Mouse (Mus musculus): ENCODE results near the gene Cdk6. TPM values are rescaled to one million over a fixed set of nuclear protein-coding genes. Genes with fewer than 3 reads are reported as not detected.

Gene Cdk6
- total and polyA plus RNA-seq, 3 experiments: 79.0 to 318 (median 197) TPM

- TF ChIP-seq RCOR1 (IDR thresholded peaks at IDR 0.05; ENCODE audit: low read depth, low read length): no peak
- TF ChIP-seq RAD21 (IDR thresholded peaks at IDR 0.05; ENCODE audit: low read depth, low read length): no peak
- no peak for TF ChIP-seq CHD2 (IDR thresholded peaks at IDR 0.05; ENCODE audit: low read length)
- no peak for TF ChIP-seq ZKSCAN1 (IDR thresholded peaks at IDR 0.05; ENCODE audit: low read depth, low read length)
- TF ChIP-seq MAZ (IDR thresholded peaks at IDR 0.05; ENCODE audit: low read depth, low read length): peak; percentile 77; the same call in 1 of the 2 replicates
Measured at GRCm38 (mm10) chr5:3341111-3341911, at the start of gene Cdk6 (continued).

- H3K27ac ChIP-seq (ENCODE audit: control insufficient read depth, low read depth, low read length): no peak overlapping the region
- DNase-seq (ENCODE audit: low read depth, low spot score): no peak
Measured at GRCm38 (mm10) chr5:3293666-3294065, 47.6 kb upstream of the Cdk6 start.

GRCm38 (mm10) chr5:3300801-3301457 is 40.4 kb upstream of the Cdk6 start:
- Histone ChIP-seq H3K36me3 (ENCODE audit: control insufficient read depth in 1 of 2, insufficient read depth in 2 of 2, low read length in 2 of 2) (peaks cover 0 to 8% of the 10 kb centered on the region in 2 experiments; a peak in 2 of 4 replicates), H3K27ac (ENCODE audit: control insufficient read depth, low read depth, low read length) (peak overlapping the region; percentile 33), H3K79me2 (ENCODE audit: control insufficient read depth, insufficient read depth, low read length, poor library complexity) (no peaks in the 10 kb centered on the region), H3K9ac (ENCODE audit: control insufficient read depth, low read depth, low read length, poor library complexity, severe bottlenecking) (no peak overlapping the region), H3K27me3 (ENCODE audit: control insufficient read depth in 1 of 2, insufficient read depth in 2 of 2, low read length in 2 of 2) (no peaks in the 10 kb centered on the region), H3K4me1 (ENCODE audit: control insufficient read depth in 1 of 2, insufficient read depth in 2 of 2, low read length in 2 of 2) (peaks cover 6 to 11% of the 10 kb centered on the region in 2 experiments), H3K9me3 (replicated peaks; ENCODE audit: insufficient read depth, low read length) (no peaks in the 10 kb centered on the region), H3K4me3 (ENCODE audit: control insufficient read depth in 1 of 2, insufficient read depth in 1 of 2, low read depth in 2 of 2, low read length in 2 of 2) (no peak overlapping the region)
- TF ChIP-seq NELFE (IDR thresholded peaks at IDR 0.05; ENCODE audit: low read depth, low read length): no peak
- peak; percentile 67 for TF ChIP-seq MAX (IDR thresholded peaks at IDR 0.05; ENCODE audit: low read length)
- no peak for TF ChIP-seq CHD1 (IDR thresholded peaks at IDR 0.05; ENCODE audit: low read depth, low read length)
- TF ChIP-seq ETS1 (IDR thresholded peaks at IDR 0.05; ENCODE audit: low read depth, low read length): peak; percentile 69
- no peak for TF ChIP-seq USF1 (IDR thresholded peaks at IDR 0.05; ENCODE audit: low read depth, low read length)
- TF ChIP-seq POLR2AphosphoS5 (IDR thresholded peaks at IDR 0.05; ENCODE audit: borderline replicate concordance, low read depth, low read length): no peak
- TF ChIP-seq MYB (IDR thresholded peaks at IDR 0.05; ENCODE audit: low read depth, low read length): no peak
- TF ChIP-seq EP300 (IDR thresholded peaks at IDR 0.05; ENCODE audit: low read depth in 1 of 2, low read length in 2 of 2): peak; percentile 29 to 59; a peak in 2 of 4 replicates
- TF ChIP-seq MYC (IDR thresholded peaks at IDR 0.05; ENCODE audit: low read depth, low read length): peak; percentile 73
- peak; percentile 45; the same call in 1 of the 2 replicates for TF ChIP-seq JUND (IDR thresholded peaks at IDR 0.05; ENCODE audit: low read depth, low read length)
- 0 out of 4 replicates have a peak, but pooled peaks of 1 of the 2 experiments have one; percentile 29 for TF ChIP-seq POLR2A (IDR thresholded peaks at IDR 0.05; ENCODE audit: control insufficient read depth in 1 of 2, insufficient read depth in 1 of 2, low read depth in 1 of 2, low read length in 2 of 2, poor library complexity in 1 of 2)
- TF ChIP-seq TBP (IDR thresholded peaks at IDR 0.05; ENCODE audit: low read depth, low read length): 0 out of 2 replicates have a peak, but pooled peaks have one; percentile 29
- DNase-seq (ENCODE audit: low read depth, low spot score): peak; percentile 82

More at GRCm38 (mm10) chr5:3293666-3294065, 47.6 kb upstream of the Cdk6 start:
- no peak for TF ChIP-seq POLR2AphosphoS5 (IDR thresholded peaks at IDR 0.05; ENCODE audit: borderline replicate concordance, low read depth, low read length)
- TF ChIP-seq TCF12 (IDR thresholded peaks at IDR 0.05; ENCODE audit: low read depth, low read length): no peak
- TF ChIP-seq NELFE (IDR thresholded peaks at IDR 0.05; ENCODE audit: low read depth, low read length): no peak
- TF ChIP-seq ELF1 (IDR thresholded peaks at IDR 0.05; ENCODE audit: low read depth, low read length): no peak
- no peak for TF ChIP-seq POLR2A (IDR thresholded peaks at IDR 0.05; ENCODE audit: control insufficient read depth in 1 of 2, insufficient read depth in 1 of 2, low read depth in 1 of 2, low read length in 2 of 2, poor library complexity in 1 of 2)
- H3K79me2 ChIP-seq (ENCODE audit: control insufficient read depth, insufficient read depth, low read length, poor library complexity): no peaks in the 10 kb centered on the region
- H3K9me3 ChIP-seq (replicated peaks; ENCODE audit: insufficient read depth, low read length): no peaks in the 10 kb centered on the region
- no peaks in the 10 kb centered on the region for H3K4me1 ChIP-seq (ENCODE audit: control insufficient read depth in 1 of 2, insufficient read depth in 2 of 2, low read length in 2 of 2)
- no peak overlapping the region for H3K4me3 ChIP-seq (ENCODE audit: control insufficient read depth in 1 of 2, insufficient read depth in 1 of 2, low read depth in 2 of 2, low read length in 2 of 2)
- H3K27me3 ChIP-seq (ENCODE audit: control insufficient read depth in 1 of 2, insufficient read depth in 2 of 2, low read length in 2 of 2): no peaks in the 10 kb centered on the region
- H3K36me3 ChIP-seq (ENCODE audit: control insufficient read depth in 1 of 2, insufficient read depth in 2 of 2, low read length in 2 of 2): no peaks in the 10 kb centered on the region
- no peak overlapping the region for H3K9ac ChIP-seq (ENCODE audit: control insufficient read depth, low read depth, low read length, poor library complexity, severe bottlenecking)
